Mouse (Mus musculus): ENCODE measurements around the gene Icam2. TPM values are rescaled to one million over a fixed set of nuclear protein-coding genes. Genes with fewer than 3 reads are reported as not detected.
A peak's percentile ranks its signal among the peaks of the same experiment; 100 is the strongest.

The Icam2 gene
- polyA plus RNA-seq, 1 experiment from 2014 or later = 12.4 TPM

DNA sequence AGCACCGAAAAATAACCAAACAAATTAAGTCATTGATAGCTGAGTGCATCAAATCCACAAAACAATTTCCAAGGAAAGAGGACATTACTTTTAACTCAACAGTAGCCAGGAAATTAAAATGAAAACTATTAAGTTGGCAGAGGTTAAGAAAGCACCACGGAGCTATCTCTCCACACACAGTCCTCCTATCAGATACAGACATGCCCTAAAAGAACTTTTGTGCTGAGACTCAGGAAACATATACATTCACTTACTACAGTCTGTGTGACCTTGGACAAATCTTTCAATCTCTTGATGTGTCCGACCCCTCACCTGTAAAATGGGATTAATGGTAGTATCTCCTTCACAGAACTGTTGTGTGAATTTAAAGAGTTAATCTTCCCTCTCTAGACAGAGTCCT lies 1.5 kb downstream of the Icam2 start:
- H3K9ac ChIP-seq (replicated peaks; ENCODE audit: low read length) = no peak overlapping the region
- no peak overlapping the region for H3K4me2 ChIP-seq (ENCODE audit: low read length)
- no peaks in the 10 kb centered on the region for H3K27me3 ChIP-seq (ENCODE audit: control insufficient read depth, insufficient read depth, low read length)
- H3K36me3 ChIP-seq (ENCODE audit: control insufficient read depth, insufficient read depth, low read length) = no peaks in the 10 kb centered on the region
- H3K4me1 ChIP-seq (ENCODE audit: control insufficient read depth, insufficient read depth, low read length) = no peaks in the 10 kb centered on the region
- DNase-seq = no peak
- H3K9me3 ChIP-seq (ENCODE audit: control insufficient read depth, low read length) = no peaks in the 10 kb centered on the region
- no peak for ATAC-seq (ENCODE audit: low FRiP score, low TSS enrichment)
- WGBS = 87% methylated on average over 3 of the region's 3 CpGs
- no peak overlapping the region for H3K27ac ChIP-seq (replicated peaks; ENCODE audit: low read depth, low read length)
- no peak overlapping the region for H3K4me3 ChIP-seq (replicated peaks; ENCODE audit: low read depth, low read length)

DNA sequence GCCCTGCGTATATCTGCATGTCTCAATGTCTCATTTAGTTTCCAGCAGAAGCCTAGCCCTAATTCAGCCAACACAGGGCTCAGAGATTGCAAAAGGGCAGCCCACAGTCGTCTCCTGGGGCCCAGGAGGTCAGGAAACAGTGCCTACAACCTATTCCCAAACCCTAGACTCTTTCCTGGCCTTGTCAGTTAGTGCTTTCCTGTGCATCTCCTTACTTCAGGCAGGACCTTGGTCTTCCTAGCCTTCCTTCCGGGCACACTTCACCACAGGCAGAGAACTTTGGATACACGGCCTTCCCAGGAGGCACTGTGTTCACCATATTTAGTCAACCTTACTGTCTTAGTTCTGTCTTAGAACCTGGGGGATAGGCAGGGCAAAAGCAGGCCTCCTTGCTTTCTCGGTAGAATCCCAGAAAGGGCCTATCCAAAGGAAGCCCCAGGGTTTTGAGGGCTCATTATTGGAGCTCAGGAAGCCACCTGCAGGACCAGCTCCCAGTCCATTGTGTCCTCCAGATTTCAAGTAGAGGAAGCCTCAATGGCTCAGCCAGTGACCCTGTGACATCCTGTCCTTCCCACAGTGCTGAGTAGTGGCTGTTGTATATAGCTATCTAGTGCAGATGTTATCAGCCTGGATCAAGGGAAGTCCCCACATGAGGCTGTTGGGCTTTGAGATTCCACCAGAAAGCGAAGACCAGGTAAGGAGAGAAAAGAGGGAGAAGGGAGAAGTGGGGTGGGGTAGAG lies 4.7 kb downstream of the Icam2 start:
- Histone ChIP-seq H3K4me1 (ENCODE audit: control insufficient read depth, insufficient read depth, low read length) (no peaks in the 10 kb centered on the region), H3K27me3 (ENCODE audit: control insufficient read depth, insufficient read depth, low read length) (no peaks in the 10 kb centered on the region), H3K4me2 (ENCODE audit: low read length) (no peak overlapping the region), H3K9me3 (ENCODE audit: control insufficient read depth, low read length) (no peaks in the 10 kb centered on the region), H3K36me3 (ENCODE audit: control insufficient read depth, insufficient read depth, low read length) (no peaks in the 10 kb centered on the region), H3K4me3 (replicated peaks; ENCODE audit: low read depth, low read length) (no peak overlapping the region), H3K9ac (replicated peaks; ENCODE audit: low read length) (no peak overlapping the region), H3K27ac (replicated peaks; ENCODE audit: low read depth, low read length) (no peak overlapping the region)
- ATAC-seq (ENCODE audit: low FRiP score, low TSS enrichment) = no peak
- 85% methylated on average over 6 of the region's 6 CpGs for WGBS
- DNase-seq = no peak

DNA sequence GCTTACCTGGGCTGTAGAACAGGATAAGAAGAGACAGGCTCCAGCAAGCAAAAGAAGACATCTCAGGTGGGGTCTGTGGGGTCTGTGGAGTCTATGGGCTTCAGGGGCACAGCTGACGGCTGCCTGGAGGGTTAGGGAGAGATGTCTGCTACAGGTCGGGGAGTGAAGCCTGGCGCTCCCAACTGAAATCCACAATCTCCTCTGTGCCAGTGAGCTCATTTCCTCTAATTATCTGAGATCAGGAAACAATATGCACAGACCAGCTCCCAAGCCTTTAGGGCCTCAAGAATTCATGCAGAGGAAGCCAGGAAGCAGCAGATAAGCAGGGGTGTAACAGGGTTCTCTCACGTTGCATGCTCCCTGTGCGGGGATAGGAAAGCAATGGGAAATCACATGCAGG lies 5.5 kb downstream of the Icam2 start:
- no peak overlapping the region for H3K4me3 ChIP-seq (replicated peaks; ENCODE audit: low read depth, low read length)
- no peak overlapping the region for H3K9ac ChIP-seq (replicated peaks; ENCODE audit: low read length)
- ATAC-seq (ENCODE audit: low FRiP score, low TSS enrichment) (no peak), DNase-seq (no peak)
- no peak overlapping the region for H3K4me2 ChIP-seq (ENCODE audit: low read length)
- no peaks in the 10 kb centered on the region for H3K9me3 ChIP-seq (ENCODE audit: control insufficient read depth, low read length)
- no peaks in the 10 kb centered on the region for H3K27me3 ChIP-seq (ENCODE audit: control insufficient read depth, insufficient read depth, low read length)
- no peak overlapping the region for H3K27ac ChIP-seq (replicated peaks; ENCODE audit: low read depth, low read length)
- H3K4me1 ChIP-seq (ENCODE audit: control insufficient read depth, insufficient read depth, low read length) = no peaks in the 10 kb centered on the region
- H3K36me3 ChIP-seq (ENCODE audit: control insufficient read depth, insufficient read depth, low read length) = no peaks in the 10 kb centered on the region
- WGBS = 81% methylated on average over 5 of the region's 5 CpGs

DNA sequence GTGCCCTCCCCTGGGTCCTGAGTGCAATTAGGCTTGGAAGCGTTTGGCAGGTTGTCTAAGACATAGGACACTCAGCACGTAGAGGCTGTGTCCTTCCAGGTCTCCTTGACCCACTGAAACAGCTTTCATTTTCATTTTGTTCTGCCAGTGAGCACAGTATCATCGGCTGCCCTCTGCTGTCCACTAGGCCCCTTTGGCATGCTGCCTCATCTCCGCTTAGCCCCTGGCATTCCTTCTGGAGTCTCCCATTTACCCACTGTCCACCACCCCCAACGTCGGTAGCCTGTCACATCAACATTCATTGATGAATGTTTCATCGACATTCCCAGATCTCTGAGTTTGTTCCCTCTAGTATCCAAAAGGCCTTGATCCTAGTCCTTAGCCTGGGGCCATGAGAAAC lies 6.0 kb downstream of the Icam2 start:
- DNase-seq (no peak), ATAC-seq (ENCODE audit: low FRiP score, low TSS enrichment) (no peak)

DNA sequence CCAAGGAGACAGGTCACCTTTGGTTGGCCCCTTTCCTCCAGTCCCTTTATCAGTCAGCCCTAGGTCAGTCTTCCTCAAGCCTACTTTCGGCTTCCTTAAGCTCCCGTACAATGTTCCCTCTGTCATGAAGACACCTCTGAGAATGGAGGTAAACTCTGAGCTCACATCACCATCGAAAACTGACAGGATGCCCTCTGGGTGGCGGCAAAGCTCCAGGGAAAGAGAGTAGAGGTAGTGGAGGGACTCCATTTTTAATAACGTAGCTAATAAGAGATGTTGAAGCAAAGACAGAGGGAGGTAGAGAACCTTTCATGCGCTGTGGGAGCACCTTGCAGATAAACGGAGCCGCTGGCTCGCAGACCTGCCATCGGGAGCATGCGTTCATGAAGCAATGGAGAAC lies 6.9 kb downstream of the Icam2 start:
- H3K36me3 ChIP-seq (ENCODE audit: control insufficient read depth, insufficient read depth, low read length) = no peaks in the 10 kb centered on the region
- H3K9ac ChIP-seq (replicated peaks; ENCODE audit: low read length) = no peak overlapping the region
- H3K27me3 ChIP-seq (ENCODE audit: control insufficient read depth, insufficient read depth, low read length) = no peaks in the 10 kb centered on the region
- WGBS = 84% methylated on average over 11 of the region's 11 CpGs
- DNase-seq = no peak
- no peak for ATAC-seq (ENCODE audit: low FRiP score, low TSS enrichment)
- H3K9me3 ChIP-seq (ENCODE audit: control insufficient read depth, low read length) = no peaks in the 10 kb centered on the region
- no peak overlapping the region for H3K4me2 ChIP-seq (ENCODE audit: low read length)
- H3K27ac ChIP-seq (replicated peaks; ENCODE audit: low read depth, low read length) = no peak overlapping the region
- no peaks in the 10 kb centered on the region for H3K4me1 ChIP-seq (ENCODE audit: control insufficient read depth, insufficient read depth, low read length)
- no peak overlapping the region for H3K4me3 ChIP-seq (replicated peaks; ENCODE audit: low read depth, low read length)

More for the DNA sequence above, 6.0 kb downstream of the Icam2 start:
- H3K4me3 ChIP-seq (replicated peaks; ENCODE audit: low read depth, low read length) = no peak overlapping the region
- H3K27me3 ChIP-seq (ENCODE audit: control insufficient read depth, insufficient read depth, low read length) = no peaks in the 10 kb centered on the region
- WGBS = 88% methylated on average over 7 of the region's 7 CpGs
- H3K9ac ChIP-seq (replicated peaks; ENCODE audit: low read length) = no peak overlapping the region
- H3K4me1 ChIP-seq (ENCODE audit: control insufficient read depth, insufficient read depth, low read length) = no peaks in the 10 kb centered on the region
- H3K9me3 ChIP-seq (ENCODE audit: control insufficient read depth, low read length) = no peaks in the 10 kb centered on the region
- no peak overlapping the region for H3K27ac ChIP-seq (replicated peaks; ENCODE audit: low read depth, low read length)
- no peaks in the 10 kb centered on the region for H3K36me3 ChIP-seq (ENCODE audit: control insufficient read depth, insufficient read depth, low read length)
- H3K4me2 ChIP-seq (ENCODE audit: low read length) = no peak overlapping the region

DNA sequence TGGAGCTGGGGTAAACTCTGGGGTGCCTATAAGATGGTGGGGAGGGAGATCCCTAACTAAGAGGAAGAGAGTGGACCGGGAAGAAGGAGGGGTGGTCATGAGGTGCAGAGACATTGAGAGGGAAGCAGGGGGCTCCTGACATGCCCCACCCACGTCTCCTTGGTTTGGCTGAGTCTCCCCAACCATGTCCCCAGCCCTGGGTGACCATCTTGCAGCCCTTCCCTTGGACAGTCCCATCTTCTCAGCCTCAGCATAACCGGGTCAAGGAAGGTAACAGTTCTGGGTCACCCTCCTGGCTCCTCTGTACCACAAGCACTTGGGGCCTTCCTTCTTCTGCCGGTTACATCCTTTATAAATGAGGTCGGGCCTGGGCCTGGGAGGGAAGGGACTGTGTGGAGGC lies 12.9 kb downstream of the Icam2 start:
- 82% methylated on average over 5 of the region's 5 CpGs for WGBS

DNA sequence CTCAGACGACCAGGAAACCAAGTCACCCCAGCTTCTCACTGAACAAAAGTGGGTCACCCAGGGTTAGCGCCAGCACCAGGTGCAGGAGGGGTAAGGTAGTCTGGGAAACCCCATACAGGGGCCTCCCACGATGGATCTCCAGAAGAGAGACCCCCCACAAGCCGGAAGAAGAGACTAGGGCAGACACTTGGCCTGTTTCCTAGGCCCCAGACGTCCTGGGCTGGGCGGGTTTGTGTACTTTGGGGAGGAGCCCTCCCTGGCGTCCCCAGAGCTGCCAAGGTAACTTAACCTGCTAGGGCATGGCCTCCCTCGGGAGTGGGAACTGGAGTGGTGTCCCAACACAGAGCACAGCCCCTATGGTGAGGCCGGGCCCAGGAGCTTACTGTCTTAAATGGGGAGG lies 13.3 kb downstream of the Icam2 start:
- Histone ChIP-seq H3K9ac (replicated peaks; ENCODE audit: low read length) (no peak overlapping the region), H3K9me3 (ENCODE audit: control insufficient read depth, low read length) (no peaks in the 10 kb centered on the region), H3K27ac (replicated peaks; ENCODE audit: low read depth, low read length) (no peak overlapping the region), H3K36me3 (ENCODE audit: control insufficient read depth, insufficient read depth, low read length) (no peaks in the 10 kb centered on the region), H3K27me3 (ENCODE audit: control insufficient read depth, insufficient read depth, low read length) (no peaks in the 10 kb centered on the region), H3K4me2 (ENCODE audit: low read length) (no peak overlapping the region), H3K4me1 (ENCODE audit: control insufficient read depth, insufficient read depth, low read length) (no peaks in the 10 kb centered on the region), H3K4me3 (replicated peaks; ENCODE audit: low read depth, low read length) (no peak overlapping the region)
- 60% methylated on average over 9 of the region's 9 CpGs for WGBS
- ATAC-seq (ENCODE audit: low FRiP score, low TSS enrichment) (no peak), DNase-seq (no peak)

More for the DNA sequence above, 12.9 kb downstream of the Icam2 start:
- DNase-seq = no peak
- Histone ChIP-seq H3K4me1 (ENCODE audit: control insufficient read depth, insufficient read depth, low read length) (no peaks in the 10 kb centered on the region), H3K27me3 (ENCODE audit: control insufficient read depth, insufficient read depth, low read length) (no peaks in the 10 kb centered on the region), H3K36me3 (ENCODE audit: control insufficient read depth, insufficient read depth, low read length) (no peaks in the 10 kb centered on the region), H3K27ac (replicated peaks; ENCODE audit: low read depth, low read length) (no peak overlapping the region), H3K9ac (replicated peaks; ENCODE audit: low read length) (no peak overlapping the region), H3K4me3 (replicated peaks; ENCODE audit: low read depth, low read length) (no peak overlapping the region), H3K4me2 (ENCODE audit: low read length) (no peak overlapping the region), H3K9me3 (ENCODE audit: control insufficient read depth, low read length) (no peaks in the 10 kb centered on the region)
- ATAC-seq (ENCODE audit: low FRiP score, low TSS enrichment) = no peak

DNA sequence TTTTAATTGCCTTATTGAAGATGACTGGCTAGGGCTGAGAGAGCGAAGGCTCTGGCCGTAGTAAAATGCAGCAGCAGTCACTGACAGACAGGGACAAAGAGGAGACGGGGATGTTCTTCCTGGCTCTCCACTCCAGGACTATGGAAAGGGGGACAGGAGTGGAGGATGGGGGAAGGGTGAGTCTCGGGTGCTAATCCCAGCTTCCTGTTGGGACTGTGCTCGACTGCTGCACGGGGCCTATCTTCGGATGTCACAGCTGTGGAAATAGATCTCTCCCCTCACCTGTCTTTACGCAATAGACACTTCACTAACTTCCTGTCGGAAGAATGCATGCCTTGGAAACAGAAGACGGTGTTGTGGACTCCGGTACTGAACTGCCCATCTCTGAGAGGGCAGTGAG lies 13.9 kb downstream of the Icam2 start:
- H3K9me3 ChIP-seq (ENCODE audit: control insufficient read depth, low read length) = no peaks in the 10 kb centered on the region
- no peaks in the 10 kb centered on the region for H3K27me3 ChIP-seq (ENCODE audit: control insufficient read depth, insufficient read depth, low read length)
- H3K4me2 ChIP-seq (ENCODE audit: low read length) = no peak overlapping the region
- WGBS = 57% methylated on average over 11 of the region's 11 CpGs
- 0 out of 2 replicates have a peak overlapping the region, but pooled peaks have one; percentile 26 for H3K9ac ChIP-seq (replicated peaks; ENCODE audit: low read length)
- H3K27ac ChIP-seq (replicated peaks; ENCODE audit: low read depth, low read length) = no peak overlapping the region
- no peak for DNase-seq
- no peak overlapping the region for H3K4me3 ChIP-seq (replicated peaks; ENCODE audit: low read depth, low read length)
- H3K36me3 ChIP-seq (ENCODE audit: control insufficient read depth, insufficient read depth, low read length) = no peaks in the 10 kb centered on the region
- no peaks in the 10 kb centered on the region for H3K4me1 ChIP-seq (ENCODE audit: control insufficient read depth, insufficient read depth, low read length)
- ATAC-seq (ENCODE audit: low FRiP score, low TSS enrichment) = no peak

DNA sequence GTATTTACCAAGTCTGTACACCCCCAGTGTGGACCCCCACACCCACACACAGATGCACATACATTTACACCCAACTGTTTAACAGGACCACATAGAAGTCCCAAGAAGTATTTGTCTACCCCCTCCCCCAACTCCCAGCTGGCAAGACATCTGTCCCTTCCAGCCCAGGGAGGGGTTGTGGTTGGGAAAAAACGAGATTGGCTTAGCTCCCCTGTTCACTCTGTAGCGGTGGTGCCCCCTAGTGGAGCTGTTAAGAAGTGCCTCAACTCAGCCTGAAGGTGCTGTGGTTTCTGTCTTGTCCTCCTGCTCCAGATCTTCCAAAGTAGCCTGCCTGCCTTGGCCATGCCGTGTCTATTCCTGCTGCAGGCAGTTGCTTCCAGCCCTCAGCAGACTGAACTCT lies 21.6 kb downstream of the Icam2 start:
- 19% methylated on average over 3 of the region's 3 CpGs for WGBS
- ATAC-seq (ENCODE audit: low FRiP score, low TSS enrichment) (no peak), DNase-seq (peak; percentile 79)
- Histone ChIP-seq H3K4me1 (ENCODE audit: control insufficient read depth, insufficient read depth, low read length) (0 out of 2 replicates have a peak, but pooled peaks cover 3% of the 10 kb centered on the region), H3K9ac (replicated peaks; ENCODE audit: low read length) (no peak overlapping the region), H3K4me2 (ENCODE audit: low read length) (no peak overlapping the region), H3K4me3 (replicated peaks; ENCODE audit: low read depth, low read length) (no peak overlapping the region), H3K9me3 (ENCODE audit: control insufficient read depth, low read length) (no peaks in the 10 kb centered on the region), H3K36me3 (ENCODE audit: control insufficient read depth, insufficient read depth, low read length) (no peaks in the 10 kb centered on the region), H3K27ac (replicated peaks; ENCODE audit: low read depth, low read length) (no peak overlapping the region), H3K27me3 (ENCODE audit: control insufficient read depth, insufficient read depth, low read length) (no peaks in the 10 kb centered on the region)

Measured in midbrain, embryonic 14.5 days (tissue).